Mouse (Mus musculus): ENCODE measurements at regions not wholly inside any gene's neighbourhood (a gene's known extent, or its start where the extent isn't known, plus 50 kb on each side); places are given as distances from the start of the nearest gene placed in this dataset.

GRCm38 (mm10) chr17:45797121-45797520 lies 63.5 kb upstream of the 1600014C23Rik start:
- no peak for ATAC-seq (ENCODE audit: insufficient number of reproducible peaks, insufficient read depth, low FRiP score, low read depth)

GRCm38 (mm10) chr17:45794926-45795325 lies 61.3 kb upstream of the 1600014C23Rik start:
- Histone ChIP-seq H3K4me2 (replicated peaks; ENCODE audit: low read depth, low read length) (no peak overlapping the region), H3K4me3 (ENCODE audit: low read depth, low read length) (no peak overlapping the region), H3K27me3 (ENCODE audit: control insufficient read depth, insufficient read depth, low read length) (no peaks in the 10 kb centered on the region), H3K9me3 (ENCODE audit: control insufficient read depth, low read depth, low read length) (no peaks in the 10 kb centered on the region), H3K36me3 (ENCODE audit: control insufficient read depth, insufficient read depth, low read length) (no peaks in the 10 kb centered on the region), H3K4me1 (ENCODE audit: control insufficient read depth, insufficient read depth, low read length) (peaks cover 5% of the 10 kb centered on the region; the same call in 1 of the 2 replicates), H3K27ac (ENCODE audit: low read length) (no peak overlapping the region), H3K9ac (replicated peaks; ENCODE audit: low read depth, low read length) (no peak overlapping the region)
- ATAC-seq (ENCODE audit: insufficient number of reproducible peaks, insufficient read depth, low FRiP score, low read depth), result no peak
- WGBS, result 77% methylated on average over 7 of the region's 7 CpGs

More at GRCm38 (mm10) chr17:45797121-45797520, 63.5 kb upstream of the 1600014C23Rik start:
- H3K4me3 ChIP-seq (ENCODE audit: low read depth, low read length), result no peak overlapping the region
- no peak overlapping the region for H3K4me2 ChIP-seq (replicated peaks; ENCODE audit: low read depth, low read length)
- H3K9ac ChIP-seq (replicated peaks; ENCODE audit: low read depth, low read length), result no peak overlapping the region
- no peak overlapping the region for H3K27ac ChIP-seq (ENCODE audit: low read length)
- no peaks in the 10 kb centered on the region for H3K4me1 ChIP-seq (ENCODE audit: control insufficient read depth, insufficient read depth, low read length)
- no peaks in the 10 kb centered on the region for H3K36me3 ChIP-seq (ENCODE audit: control insufficient read depth, insufficient read depth, low read length)
- WGBS, result 59% methylated on average over 6 of the region's 6 CpGs
- no peaks in the 10 kb centered on the region for H3K9me3 ChIP-seq (ENCODE audit: control insufficient read depth, low read depth, low read length)
- no peaks in the 10 kb centered on the region for H3K27me3 ChIP-seq (ENCODE audit: control insufficient read depth, insufficient read depth, low read length)

GRCm38 (mm10) chr17:45790959-45791520 lies 57.4 kb upstream of the 1600014C23Rik start:
- no peaks in the 10 kb centered on the region for H3K9me3 ChIP-seq (ENCODE audit: control insufficient read depth, low read depth, low read length)
- no peaks in the 10 kb centered on the region for H3K27me3 ChIP-seq (ENCODE audit: control insufficient read depth, insufficient read depth, low read length)
- 78% methylated on average over 8 of the region's 8 CpGs for WGBS
- no peak for ATAC-seq (ENCODE audit: insufficient number of reproducible peaks, insufficient read depth, low FRiP score, low read depth)
- no peaks in the 10 kb centered on the region for H3K36me3 ChIP-seq (ENCODE audit: control insufficient read depth, insufficient read depth, low read length)
- no peak overlapping the region; the same call in 1 of the 2 replicates for H3K27ac ChIP-seq (ENCODE audit: low read length)
- no peak overlapping the region for H3K4me3 ChIP-seq (ENCODE audit: low read depth, low read length)
- no peak overlapping the region for H3K4me2 ChIP-seq (replicated peaks; ENCODE audit: low read depth, low read length)
- H3K4me1 ChIP-seq (ENCODE audit: control insufficient read depth, insufficient read depth, low read length), result peaks cover 10% of the 10 kb centered on the region
- H3K9ac ChIP-seq (replicated peaks; ENCODE audit: low read depth, low read length), result no peak overlapping the region

- Histone ChIP-seq H3K9ac (replicated peaks; ENCODE audit: low read depth, low read length) (no peak overlapping the region), H3K4me3 (ENCODE audit: low read depth, low read length) (no peak overlapping the region), H3K9me3 (ENCODE audit: control insufficient read depth, low read depth, low read length) (no peaks in the 10 kb centered on the region), H3K27me3 (ENCODE audit: control insufficient read depth, insufficient read depth, low read length) (no peaks in the 10 kb centered on the region), H3K4me2 (replicated peaks; ENCODE audit: low read depth, low read length) (no peak overlapping the region), H3K4me1 (ENCODE audit: control insufficient read depth, insufficient read depth, low read length) (peaks cover 10% of the 10 kb centered on the region), H3K27ac (ENCODE audit: low read length) (peak overlapping the region; percentile 59; the same call in 1 of the 2 replicates), H3K36me3 (ENCODE audit: control insufficient read depth, insufficient read depth, low read length) (no peaks in the 10 kb centered on the region)
- ATAC-seq (ENCODE audit: insufficient number of reproducible peaks, insufficient read depth, low FRiP score, low read depth), result 0 out of 2 replicates have a peak, but pooled peaks have one; percentile 58
- WGBS, result 32% methylated on average over 6 of the region's 6 CpGs
Measured at GRCm38 (mm10) chr17:45789777-45790176, 56.1 kb upstream of the 1600014C23Rik start.

- H3K4me2 ChIP-seq (replicated peaks; ENCODE audit: low read depth, low read length), result no peak overlapping the region
- peaks cover 5% of the 10 kb centered on the region for H3K4me1 ChIP-seq (ENCODE audit: control insufficient read depth, insufficient read depth, low read length)
- H3K27ac ChIP-seq (ENCODE audit: low read length), result no peak overlapping the region
- no peak overlapping the region for H3K4me3 ChIP-seq (ENCODE audit: low read depth, low read length)
- H3K9ac ChIP-seq (replicated peaks; ENCODE audit: low read depth, low read length), result no peak overlapping the region
- H3K36me3 ChIP-seq (ENCODE audit: control insufficient read depth, insufficient read depth, low read length), result no peaks in the 10 kb centered on the region
- no peak; the same call in 1 of the 2 replicates for ATAC-seq (ENCODE audit: insufficient number of reproducible peaks, insufficient read depth, low FRiP score, low read depth)
- WGBS, result 61% methylated on average over 10 of the region's 10 CpGs
- H3K9me3 ChIP-seq (ENCODE audit: control insufficient read depth, low read depth, low read length), result no peaks in the 10 kb centered on the region
- H3K27me3 ChIP-seq (ENCODE audit: control insufficient read depth, insufficient read depth, low read length), result no peaks in the 10 kb centered on the region
Measured at GRCm38 (mm10) chr17:45784905-45785304, 51.3 kb upstream of the 1600014C23Rik start.

- Histone ChIP-seq H3K27ac (ENCODE audit: low read length) (no peak overlapping the region), H3K4me1 (ENCODE audit: control insufficient read depth, insufficient read depth, low read length) (peaks cover 1% of the 10 kb centered on the region), H3K27me3 (ENCODE audit: control insufficient read depth, insufficient read depth, low read length) (no peaks in the 10 kb centered on the region), H3K4me2 (replicated peaks; ENCODE audit: low read depth, low read length) (no peak overlapping the region), H3K9me3 (ENCODE audit: control insufficient read depth, low read depth, low read length) (no peaks in the 10 kb centered on the region), H3K4me3 (ENCODE audit: low read depth, low read length) (no peak overlapping the region), H3K9ac (replicated peaks; ENCODE audit: low read depth, low read length) (no peak overlapping the region), H3K36me3 (ENCODE audit: control insufficient read depth, insufficient read depth, low read length) (no peaks in the 10 kb centered on the region)
- ATAC-seq (ENCODE audit: insufficient number of reproducible peaks, insufficient read depth, low FRiP score, low read depth), result no peak
- WGBS, result 90% methylated on average over 5 of the region's 5 CpGs
Measured at GRCm38 (mm10) chr17:45784496-45784895, 50.9 kb upstream of the 1600014C23Rik start.
